ENCODE assay signal across 8 mouse cellular contexts in genomic region chr1:136344768-136345453, GRCm38 (mm10). TPM values are rescaled to one million over a fixed set of nuclear protein-coding genes. Genes with fewer than 3 reads are reported as not detected.
DNase-seq lines count a peak whose midpoint lies in the region; ATAC-seq lines count a peak whose summit lies in the region.

No protein-coding gene starts in this region.

- under 1% methylated on average over 22 of the region's 22 CpGs for WGBS in forebrain, embryonic 16.5 days
- under 1% methylated on average over 22 of the region's 22 CpGs for WGBS in midbrain, embryonic 13.5 days

- no peaks in the 10 kb centered on the region for H3K36me3 ChIP-seq in forebrain, embryonic 16.5 days (ENCODE audit: control insufficient read depth, insufficient read depth)
- H3K36me3 ChIP-seq in midbrain, embryonic 13.5 days = 0 out of 2 replicates have a peak, but pooled peaks cover 6% of the 10 kb centered on the region

- peak overlapping the region; percentile 75 for H3K4me3 ChIP-seq in forebrain, embryonic 16.5 days (replicated peaks; ENCODE audit: low read length)
- H3K4me3 ChIP-seq in midbrain, embryonic 13.5 days (replicated peaks) = peak overlapping the region; percentile 93

- peaks cover 26% of the 10 kb centered on the region for H3K4me1 ChIP-seq in forebrain, embryonic 16.5 days (replicated peaks; ENCODE audit: control insufficient read depth, insufficient read depth, low read length)
- peaks cover 42% of the 10 kb centered on the region for H3K4me1 ChIP-seq in midbrain, embryonic 13.5 days (replicated peaks)

- H3K27ac ChIP-seq in forebrain, embryonic 16.5 days (ENCODE audit: low read length) = peak overlapping the region; percentile 98
- H3K27ac ChIP-seq in midbrain, embryonic 13.5 days = peak overlapping the region; percentile 98

- peak; percentile 12 for DNase-seq in adrenal gland, adult 8-10 months
- DNase-seq in adrenal gland, adult 2 months = no peak
- peak; percentile 10 to 24 for DNase-seq in thymus, adult 18-20 months
- no peak for DNase-seq in thymus, postnatal 0 days (ENCODE audit: low spot score)
- DNase-seq in kidney, postnatal 10 days = peak; percentile 62
- no peak for DNase-seq in T-cell, adult 2 months (ENCODE audit: low spot score)

- no peaks in the 10 kb centered on the region for H3K27me3 ChIP-seq in forebrain, embryonic 16.5 days (replicated peaks; ENCODE audit: control insufficient read depth, insufficient read depth, low read length)
- 0 out of 2 replicates have a peak, but pooled peaks cover 4% of the 10 kb centered on the region for H3K27me3 ChIP-seq in midbrain, embryonic 13.5 days

- peak overlapping the region; percentile 73 for H3K4me2 ChIP-seq in forebrain, embryonic 16.5 days (ENCODE audit: low read length)
- H3K4me2 ChIP-seq in midbrain, embryonic 13.5 days (replicated peaks) = peak overlapping the region; percentile 78

- no peak for ATAC-seq in forebrain, embryonic 16.5 days
- ATAC-seq in midbrain, embryonic 13.5 days = no peak

- H3K9me3 ChIP-seq in forebrain, embryonic 16.5 days (ENCODE audit: control insufficient read depth, low read length) = no peaks in the 10 kb centered on the region
- no peaks in the 10 kb centered on the region for H3K9me3 ChIP-seq in midbrain, embryonic 13.5 days

- H3K9ac ChIP-seq in forebrain, embryonic 16.5 days (replicated peaks; ENCODE audit: low read depth, low read length) = peak overlapping the region; percentile 97
- H3K9ac ChIP-seq in midbrain, embryonic 13.5 days (replicated peaks) = peak overlapping the region; percentile 97

RNA-seq across cellular contexts. Expression of gene Camsap2, which starts 1.0 kb away (rescaled TPM):
- 10 to 100 TPM; 31.6 to 46.8 (median 39.7) TPM for total RNA-seq in adrenal gland, adult 8-10 months (2022)
- 10 to 100 TPM; 38.2 to 45.5 TPM for total RNA-seq in adrenal gland, adult 2 months (2021)
- 12.0 and 15.2 TPM in 2 replicates for polyA plus RNA-seq in adrenal gland, adult 2 months (2012; rRNA removed)
- 4.4 and 4.8 TPM in 2 replicates for polyA plus RNA-seq in thymus, postnatal 0 days (2015; fragmentation: Nextera tagmentation; extraction: Ambion mirVana)
- polyA plus RNA-seq in forebrain, embryonic 16.5 days (2015; fragmentation: Nextera tagmentation; extraction: Ambion mirVana) = 30.8 and 32.0 TPM in 2 replicates
- polyA plus RNA-seq in midbrain, embryonic 13.5 days (2015; fragmentation: Nextera tagmentation; extraction: Ambion mirVana) = 28.1 and 29.1 TPM in 2 replicates

Comparison
In these comparisons a context has a peak if more than half of its experiments do, and no peak if none do; other contexts are left out.
1. DNase-seq: peak in adrenal gland, adult 8-10 months (single experiment), thymus, adult 18-20 months (2 of 2) and kidney, postnatal 10 days (single experiment); none in adrenal gland, adult 2 months (single experiment), thymus, postnatal 0 days (single experiment) and T-cell, adult 2 months (single experiment).